Mouse (Mus musculus) cerebellum, adult 11-12 months (tissue): ENCODE data around the gene Olfr502.
"Not testable (repeated sequence)": the region's sequence is repeated elsewhere in the genome, so short reads cannot be mapped to it uniquely, and the experiment has no call there.

Source experiments
- DNase-seq: peaks from one replicate; pipeline ENCODE4 v3.0.0; 2022

The Olfr502 gene

DNA sequence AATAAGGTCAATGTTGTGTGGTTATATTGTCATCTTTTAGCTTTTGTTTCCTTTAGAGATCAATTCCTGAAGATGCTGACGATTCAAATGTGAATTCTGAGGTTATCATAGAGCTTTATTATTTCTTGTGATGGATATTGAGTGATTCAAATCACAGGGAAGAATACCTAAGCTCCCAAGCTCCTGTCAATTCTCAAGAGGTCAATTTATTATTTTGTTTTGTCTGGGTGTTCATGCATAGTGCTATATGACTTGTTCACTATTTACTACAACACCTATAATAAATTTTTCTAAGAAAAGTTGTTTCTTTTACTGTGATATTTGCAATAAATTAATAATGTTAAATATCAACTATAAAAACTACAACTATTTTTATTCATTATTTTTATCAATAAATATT is at the start of gene Olfr502:
TSS of gene Olfr502 (minus strand) at position 101 of the 400 bp plus-strand sequence.
- no peak for DNase-seq

DNA sequence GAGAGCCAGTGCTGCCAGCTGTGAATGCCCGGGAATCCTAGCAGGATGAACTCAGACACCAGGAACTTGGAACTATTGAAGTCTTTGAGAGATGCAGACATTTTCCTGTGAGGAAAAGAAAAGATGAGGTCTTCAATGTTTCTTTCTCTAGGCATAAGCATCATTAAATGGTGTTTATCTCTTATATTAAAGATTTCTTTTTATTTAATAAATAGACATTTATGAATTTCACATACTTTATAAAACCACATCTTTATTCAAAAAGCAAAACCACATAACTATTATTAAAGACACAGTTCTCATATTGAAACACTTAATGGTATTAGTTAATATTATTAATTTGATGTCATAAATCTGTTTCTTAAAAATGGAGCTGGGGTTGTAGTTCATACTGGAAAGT is 40.8 kb upstream of the Olfr502 start, which contains the start of gene Olfr504:
TSS of gene Olfr504 (minus strand) at position 101 of the 400 bp plus-strand sequence.
- no peak for DNase-seq

- DNase-seq, result not testable (repeated sequence)
Observed at GRCm38 (mm10) chr7:108544227-108544626, 19.4 kb upstream of the Olfr502 start, which contains the start of gene Olfr503. Olfr503 (plus strand) TSS chr7:108544527.

- DNase-seq, result no peak
Observed at GRCm38 (mm10) chr7:108542416-108542815, 17.6 kb upstream of the Olfr502 start.
